30 mouse cellular contexts compared by ENCODE assay signal in the genomic region with DNA sequence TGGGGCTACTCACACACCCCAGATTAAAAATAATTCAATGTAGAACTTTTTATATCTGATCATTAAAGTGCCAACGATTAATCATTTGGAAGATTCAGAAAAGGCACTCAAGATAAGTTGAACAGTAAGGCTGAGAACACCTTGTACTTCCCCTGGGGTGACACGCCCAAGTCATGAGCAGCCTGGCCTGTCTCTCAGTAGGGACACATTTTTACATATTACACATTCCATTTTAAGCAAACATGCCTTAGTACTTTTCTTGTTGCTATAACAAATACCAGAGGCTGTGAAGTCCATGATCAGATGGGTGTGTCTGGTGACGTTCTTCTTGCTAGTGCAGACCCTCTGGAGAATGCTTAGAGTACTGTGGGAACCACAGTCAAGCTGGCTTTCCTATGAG.
"Had no signal": no experiment of that assay in that cellular context is flagged by ENCODE, and none has a peak within 500 bp of the region (broad histone marks: within the 10 kb centered on the region; RNA-seq: fewer than 3 reads in every experiment).

No protein-coding gene starts in this region.

- H3K27me3 ChIP-seq: limb, embryonic 12.5 days; limb, embryonic 13.5 days; limb, embryonic 15.5 days; liver, embryonic 12.5 days; liver, embryonic 13.5 days; liver, embryonic 15.5 days; lung, embryonic 15.5 days; megakaryocyte, embryonic 14.5 days; midbrain, embryonic 12.5 days; midbrain, embryonic 13.5 days; midbrain, embryonic 15.5 days; neural tube, embryonic 12.5 days had no signal

- DNase-seq: left cerebral cortex, postnatal 4 days; liver; liver, embryonic 13.5 days; liver, postnatal 0 days; lung, adult 18-20 months; lung, adult 2 months; lung, embryonic 14.5 days; lung, postnatal 10 days; lung, postnatal 4 days; midbrain, embryonic 14.5 days had no signal

- H3K9ac ChIP-seq: limb, embryonic 12.5 days; limb, embryonic 13.5 days; limb, embryonic 15.5 days; liver, embryonic 12.5 days; liver, embryonic 13.5 days; liver, embryonic 14.5 days; liver, embryonic 15.5 days; liver, postnatal 0 days; lung, embryonic 14.5 days; lung, embryonic 15.5 days; midbrain, embryonic 12.5 days; midbrain, embryonic 13.5 days; midbrain, embryonic 15.5 days; neural tube, embryonic 12.5 days had no signal

- H3K27ac ChIP-seq: left cerebral cortex, adult 2 months; limb, embryonic 10.5 days; limb, embryonic 12.5 days; limb, embryonic 13.5 days; limb, embryonic 15.5 days; liver, embryonic 12.5 days; liver, embryonic 13.5 days; liver, embryonic 14.5 days; liver, embryonic 15.5 days; lung, embryonic 15.5 days; macrophage; midbrain, embryonic 10.5 days; midbrain, embryonic 12.5 days; midbrain, embryonic 13.5 days; midbrain, embryonic 15.5 days; neural tube, embryonic 12.5 days had no signal

- ATAC-seq: liver, embryonic 12.5 days; liver, postnatal 0 days; midbrain, embryonic 13.5 days; midbrain, embryonic 15.5 days; midbrain, embryonic 16.5 days had no signal

- H3K9me3 ChIP-seq: limb, embryonic 10.5 days; limb, embryonic 12.5 days; limb, embryonic 13.5 days; limb, embryonic 15.5 days; liver, embryonic 12.5 days; liver, embryonic 13.5 days; liver, embryonic 15.5 days; lung, embryonic 15.5 days; midbrain, embryonic 10.5 days; midbrain, embryonic 12.5 days; midbrain, embryonic 13.5 days; midbrain, embryonic 15.5 days; neural tube, embryonic 12.5 days had no signal

- H3K36me3 ChIP-seq: limb, embryonic 10.5 days; limb, embryonic 12.5 days; limb, embryonic 13.5 days; limb, embryonic 15.5 days; liver, embryonic 12.5 days; liver, embryonic 13.5 days; liver, embryonic 15.5 days; lung, embryonic 15.5 days; midbrain, embryonic 10.5 days; midbrain, embryonic 12.5 days; midbrain, embryonic 13.5 days; midbrain, embryonic 15.5 days; neural tube, embryonic 12.5 days had no signal

- H3K4me2 ChIP-seq: limb, embryonic 12.5 days; limb, embryonic 13.5 days; limb, embryonic 15.5 days; liver, embryonic 11.5 days; liver, embryonic 12.5 days; liver, embryonic 13.5 days; liver, embryonic 15.5 days; lung, embryonic 14.5 days; lung, embryonic 15.5 days; midbrain, embryonic 11.5 days; midbrain, embryonic 12.5 days; midbrain, embryonic 13.5 days; midbrain, embryonic 15.5 days; neural tube, embryonic 12.5 days had no signal

- H3K4me3 ChIP-seq: left cerebral cortex, adult 2 months; limb, embryonic 10.5 days; limb, embryonic 12.5 days; limb, embryonic 13.5 days; limb, embryonic 15.5 days; liver, embryonic 12.5 days; liver, embryonic 13.5 days; liver, embryonic 15.5 days; lung, embryonic 15.5 days; megakaryocyte, embryonic 14.5 days; midbrain, embryonic 10.5 days; midbrain, embryonic 12.5 days; midbrain, embryonic 13.5 days; midbrain, embryonic 15.5 days; myocyte; neural tube, embryonic 12.5 days had no signal

- H3K4me1 ChIP-seq: limb, embryonic 12.5 days; limb, embryonic 15.5 days; liver, embryonic 12.5 days; liver, embryonic 13.5 days; liver, embryonic 15.5 days; megakaryocyte, embryonic 14.5 days; midbrain, embryonic 10.5 days; midbrain, embryonic 12.5 days; midbrain, embryonic 13.5 days; midbrain, embryonic 15.5 days; neural tube, embryonic 12.5 days had no signal
